Mouse (Mus musculus): ENCODE measurements around the gene Gstt2.

GRCm38 (mm10) chr10:75854791-75855190 is 17.6 kb upstream of the Gstt2 start:
- TF ChIP-seq EP300 (IDR thresholded peaks at IDR 0.05; ENCODE audit: low read depth) (no peak), CTCF (IDR thresholded peaks at IDR 0.05; ENCODE audit: low read depth) (no peak)

Data from liver, postnatal 0 days (tissue).